Mouse (Mus musculus): ENCODE measurements around the gene Mitd1. TPM values are rescaled to one million over a fixed set of nuclear protein-coding genes. Genes with fewer than 3 reads are reported as not detected.

Gene Mitd1
- polyA plus RNA-seq (2015; fragmentation: Nextera tagmentation; extraction: Ambion mirVana) = 21.7 and 22.3 TPM in 2 replicates

DNA sequence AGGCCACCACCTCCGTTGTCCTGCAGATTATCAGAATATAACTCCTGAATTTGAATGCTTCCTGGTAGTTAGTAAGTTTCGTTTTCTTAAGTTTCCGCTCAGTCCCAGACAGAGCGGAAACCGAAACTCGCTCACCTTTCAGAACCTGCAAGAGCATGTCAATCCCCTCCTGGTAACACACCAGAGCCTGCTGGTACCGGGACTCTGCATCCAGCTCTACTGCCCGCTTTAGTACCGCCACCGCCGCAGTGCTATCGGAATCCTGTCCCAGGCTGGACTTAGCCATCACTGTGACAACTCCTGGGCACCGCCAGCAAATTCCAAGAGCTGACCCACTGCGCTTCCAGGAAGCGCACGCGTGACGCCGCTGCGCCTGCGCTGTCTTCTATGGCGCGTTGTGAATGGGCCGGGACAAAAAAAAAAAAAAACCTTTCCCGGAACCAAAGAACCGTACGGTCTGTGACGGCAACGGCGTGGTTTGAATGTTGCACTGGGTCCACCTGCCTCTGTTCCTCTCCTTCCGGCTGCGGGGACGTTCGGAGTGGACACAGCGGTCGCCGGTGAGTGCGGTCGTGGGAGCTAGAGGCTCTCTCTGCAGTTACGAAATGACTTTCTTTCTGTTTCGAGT lies at the start of gene Mitd1, which contains the start of gene Mrpl30:
TSS of gene Mitd1 (minus strand) at position 387 of the 628 bp plus-strand sequence.
TSS of gene Mrpl30 (plus strand) at position 453 of the 628 bp plus-strand sequence.

DNA sequence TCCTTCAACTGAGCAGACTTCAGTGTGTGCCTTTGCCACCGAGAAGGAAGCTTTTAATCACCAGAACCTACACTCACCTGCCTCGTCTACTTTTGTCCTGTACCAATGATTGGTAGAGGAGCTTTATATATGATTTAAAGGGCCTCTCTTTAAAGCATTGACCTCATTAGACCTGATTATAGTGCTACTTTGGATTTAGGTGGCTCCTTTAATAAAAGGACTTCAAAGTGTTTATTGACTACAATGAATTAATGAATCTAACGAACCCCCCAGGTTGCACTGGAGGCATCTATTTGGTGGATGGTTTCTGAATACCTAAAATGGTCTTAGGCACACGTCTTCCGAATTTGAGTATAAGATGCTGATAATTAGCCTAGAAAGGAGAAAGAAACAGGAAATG lies 26.2 kb upstream of the Mitd1 start, which contains the start of gene Lyg2:
TSS of gene Lyg2 (minus strand) at position 101 of the 400 bp plus-strand sequence.

DNA sequence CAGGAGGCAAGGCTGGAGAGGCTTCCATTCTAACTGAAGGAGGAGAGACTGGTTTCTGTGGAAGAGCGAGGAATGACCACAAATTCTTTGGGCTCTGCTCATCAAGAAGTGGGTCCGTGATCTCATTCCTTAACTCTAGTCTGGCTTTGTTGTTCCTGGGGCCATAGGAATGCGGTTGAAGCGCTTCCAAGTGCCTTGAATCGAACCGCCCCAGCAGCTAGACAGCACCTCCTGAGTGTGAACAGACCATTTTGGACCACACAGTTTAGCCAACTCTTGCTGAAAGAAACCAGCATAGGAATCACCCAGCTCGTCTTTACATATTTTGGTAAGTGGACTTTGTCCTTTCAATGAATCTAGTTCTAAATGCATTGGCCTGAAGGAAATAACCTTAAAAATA lies 18.5 kb downstream of the Mitd1 start, which contains the start of gene Lipt1:
TSS of gene Lipt1 (plus strand) at position 35 of the 400 bp plus-strand sequence.

DNA sequence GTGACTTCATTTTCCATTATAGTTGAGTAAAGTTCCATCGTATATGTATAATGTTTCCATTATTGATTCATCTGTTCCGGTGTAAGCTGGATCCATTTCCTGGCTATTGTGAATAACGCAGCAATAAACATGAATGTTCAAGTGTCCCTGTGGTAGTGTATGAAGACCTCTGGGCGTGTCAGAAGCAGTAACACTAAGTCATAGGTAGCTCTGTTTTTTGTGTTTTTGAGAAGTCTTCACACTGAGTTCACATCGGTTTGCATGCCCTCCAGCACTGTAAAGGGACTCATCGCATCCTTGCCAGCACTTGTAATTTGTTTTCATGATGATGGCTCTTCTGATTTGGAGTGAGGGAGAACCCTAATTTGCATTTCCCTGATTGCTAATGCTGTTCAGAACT lies 23.9 kb downstream of the Mitd1 start, which contains the start of gene Tsga10:
TSS of gene Tsga10 (minus strand) at position 144 of the 400 bp plus-strand sequence.

Other genes with a start within 250 kb of the Mitd1 start
- 2.6 and 3.5 TPM in 2 replicates for gene 2010300C02Rik, start 170.3 kb downstream of the Mitd1 start, polyA plus RNA-seq (2015; fragmentation: Nextera tagmentation; extraction: Ambion mirVana)
- gene Tsga10, start 24.0 kb downstream of the Mitd1 start, polyA plus RNA-seq (2015; fragmentation: Nextera tagmentation; extraction: Ambion mirVana) = 4.0 and 4.6 TPM in 2 replicates
- gene Lipt1, start 18.7 kb downstream of the Mitd1 start, polyA plus RNA-seq (2015; fragmentation: Nextera tagmentation; extraction: Ambion mirVana) = 10.1 and 15.4 TPM in 2 replicates
- gene Mrpl30, start 66 bp upstream of the Mitd1 start, polyA plus RNA-seq (2015; fragmentation: Nextera tagmentation; extraction: Ambion mirVana) = 379 and 460 TPM in 2 replicates
- not detected in 2 replicates for gene Lyg2, start 26.1 kb upstream of the Mitd1 start, polyA plus RNA-seq (2015; fragmentation: Nextera tagmentation; extraction: Ambion mirVana)
- 0.96 TPM in 1 of 2 replicates, not detected in the other for gene Lyg1, start 67.3 kb upstream of the Mitd1 start, polyA plus RNA-seq (2015; fragmentation: Nextera tagmentation; extraction: Ambion mirVana)
- gene Txndc9, start 107.5 kb upstream of the Mitd1 start, polyA plus RNA-seq (2015; fragmentation: Nextera tagmentation; extraction: Ambion mirVana) = 165 and 185 TPM in 2 replicates
- 13.0 and 17.2 TPM in 2 replicates for gene Eif5b, start 107.6 kb upstream of the Mitd1 start, polyA plus RNA-seq (2015; fragmentation: Nextera tagmentation; extraction: Ambion mirVana)
- 13.2 and 14.9 TPM in 2 replicates for gene Rev1, start 239.4 kb upstream of the Mitd1 start, polyA plus RNA-seq (2015; fragmentation: Nextera tagmentation; extraction: Ambion mirVana)